Mouse (Mus musculus) hindbrain, embryonic 15.5 days (tissue): ENCODE results near the gene Atf6b. TPM values are rescaled to one million over a fixed set of nuclear protein-coding genes. Genes with fewer than 3 reads are reported as not detected.

Source experiments
- ATAC-seq: fragments of 200-750 bp; cut with Nextera tagmentation; 2 replicates; pipeline ENCODE4 v1.8.0; 2017; ENCODE audit warnings: low read depth, moderate number of reproducible peaks, moderate TSS enrichment; ENCODE audit not compliant: low FRiP score
- H3K27ac ChIP-seq: fragments of 300-500 bp; sonication (generic); replicated peaks from 2 replicates; pipeline ENCODE4 v1.5.1; 2015; ENCODE audit warnings: mild to moderate bottlenecking, inconsistent platforms
- H3K27me3 ChIP-seq: fragments of 300-500 bp; sonication (generic); 2 replicates; pipeline ENCODE4 v1.6.1; 2015; ENCODE audit warnings: control low read depth, inconsistent platforms
- H3K36me3 ChIP-seq: fragments of 300-500 bp; sonication (generic); 2 replicates; pipeline ENCODE4 v1.6.1; 2015; ENCODE audit warnings: control low read depth, inconsistent platforms
- H3K4me1 ChIP-seq: fragments of 300-500 bp; sonication (generic); replicated peaks from 2 replicates; pipeline ENCODE4 v1.6.1; 2015; ENCODE audit warnings: control low read depth, inconsistent platforms
- H3K4me2 ChIP-seq: fragments of 300-500 bp; sonication (generic); 2 replicates; pipeline ENCODE4 v1.6.1; 2015; ENCODE audit warnings: moderate library complexity, mild to moderate bottlenecking, inconsistent platforms
- H3K4me3 ChIP-seq: fragments of 300-500 bp; sonication (generic); 2 replicates; pipeline ENCODE4 v1.5.1; 2015; ENCODE audit warnings: mild to moderate bottlenecking, inconsistent platforms
- H3K9ac ChIP-seq: fragments of 300-500 bp; sonication (generic); 2 replicates; pipeline ENCODE4 v1.6.1; 2015; ENCODE audit warnings: inconsistent platforms
- H3K9me3 ChIP-seq: fragments of 300-500 bp; sonication (generic); 2 replicates; pipeline ENCODE4 v1.6.1; 2016; ENCODE audit warnings: control low read depth, inconsistent platforms
- WGBS: fragments of 180-500 bp; shearing (Covaris S2); methylation state at CpG from one replicate; pipeline ENCODE4 v1.1.7; 2015; 5-methylcytosine and 5-hydroxymethylcytosine counted together
- polyA plus RNA-seq: library from polyadenylated mRNA; unstranded; fragments of >200 nt; fragmentation: Nextera tagmentation; extraction: Ambion mirVana; gene quantifications from 2 replicates; pipeline ENCODE4 v1.2.1, GENCODE M21; 2015

Gene Atf6b
- 108 and 120 TPM in 2 replicates for polyA plus RNA-seq

DNA sequence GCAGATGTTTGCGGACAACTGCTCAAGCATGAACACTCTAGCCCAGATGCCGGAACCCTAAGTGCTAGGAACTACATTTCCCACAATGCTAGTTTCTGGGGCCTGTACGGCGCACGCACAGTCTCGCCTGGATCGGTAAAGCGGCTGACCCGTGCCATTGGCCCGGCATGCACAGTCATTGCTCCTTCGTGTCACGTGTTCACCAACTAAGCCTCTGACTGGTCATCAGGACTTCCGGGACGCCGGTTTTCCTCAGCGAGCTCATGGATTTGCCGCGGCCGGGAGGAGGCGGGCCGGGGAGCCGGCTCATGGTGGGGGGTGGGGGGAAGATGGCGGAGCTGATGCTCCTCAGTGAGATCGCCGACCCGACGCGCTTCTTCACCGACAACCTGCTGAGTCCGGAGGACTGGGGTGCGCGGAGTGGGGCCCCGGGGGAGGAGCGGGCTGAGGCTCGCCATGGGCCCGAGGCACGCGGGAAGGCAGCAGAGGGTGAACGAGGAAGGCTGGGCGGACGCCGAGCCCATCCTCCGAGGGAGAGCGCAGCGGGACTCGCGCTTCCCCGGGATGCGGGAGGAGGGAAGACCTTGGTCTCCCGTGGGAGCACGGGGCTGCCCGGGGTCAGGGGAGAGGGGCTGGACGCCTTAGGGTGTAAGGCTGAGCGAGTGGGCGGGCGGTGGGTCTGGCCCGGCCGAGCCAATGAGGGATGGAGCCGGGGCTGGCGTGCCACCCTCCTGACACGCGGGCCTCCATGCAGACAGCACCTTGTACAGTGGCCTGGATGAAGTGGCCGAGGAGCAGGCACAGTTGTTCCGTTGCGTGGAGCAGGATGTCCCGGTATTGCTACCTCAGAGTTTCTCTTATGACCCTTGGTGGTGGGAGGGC, at the start of gene Atf6b:
TSS of gene Atf6b (plus strand) at position 241 of the 882 bp plus-strand sequence.
- WGBS: 1% methylated on average over 66 of the region's 66 CpGs
- ATAC-seq: peak; percentile 96

DNA sequence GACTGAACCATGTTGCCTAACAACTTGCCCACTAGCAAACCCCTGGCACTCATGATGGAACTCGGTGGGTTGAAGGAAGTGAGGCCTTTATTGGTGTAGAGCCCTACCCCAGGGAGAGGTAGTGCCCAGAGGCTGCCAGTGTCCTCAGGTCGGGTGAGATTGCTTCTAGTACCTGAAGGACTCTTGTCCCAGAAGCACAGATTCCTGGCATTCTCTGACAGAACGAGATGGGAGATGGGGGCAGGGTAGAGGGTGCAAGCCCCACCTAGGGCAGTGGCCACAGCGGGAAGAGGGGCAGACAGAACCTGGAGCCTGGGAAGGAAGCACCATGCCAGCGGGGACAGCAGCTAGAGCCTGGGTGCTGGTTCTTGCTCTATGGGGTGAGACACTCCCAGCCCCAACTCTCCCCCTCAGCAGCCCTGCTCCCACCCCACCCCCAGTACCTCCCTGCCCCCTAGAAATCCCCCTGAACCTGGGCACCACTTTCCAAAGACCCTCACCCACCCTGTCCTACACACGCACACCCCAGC, 49.3 kb upstream of the Atf6b start, which contains the start of gene Ager:
TSS of gene Ager (plus strand) at position 297 of the 530 bp plus-strand sequence.
- 31% methylated on average over 6 of the region's 6 CpGs for WGBS
- ATAC-seq: no peak

More for the DNA sequence above, at the start of gene Atf6b:
- Histone ChIP-seq H3K27ac (peak within 1 kb of the TSS; percentile 90), H3K9ac (peak within 1 kb of the TSS; percentile 97), H3K27me3 (no peaks in the 10 kb centered on the region), H3K9me3 (no peaks in the 10 kb centered on the region), H3K36me3 (peaks cover 33% of the 10 kb centered on the region), H3K4me2 (peak within 1 kb of the TSS; percentile 93), H3K4me3 (peak within 1 kb of the TSS; percentile 100), H3K4me1 (peaks cover 31% of the 10 kb centered on the region)

DNA sequence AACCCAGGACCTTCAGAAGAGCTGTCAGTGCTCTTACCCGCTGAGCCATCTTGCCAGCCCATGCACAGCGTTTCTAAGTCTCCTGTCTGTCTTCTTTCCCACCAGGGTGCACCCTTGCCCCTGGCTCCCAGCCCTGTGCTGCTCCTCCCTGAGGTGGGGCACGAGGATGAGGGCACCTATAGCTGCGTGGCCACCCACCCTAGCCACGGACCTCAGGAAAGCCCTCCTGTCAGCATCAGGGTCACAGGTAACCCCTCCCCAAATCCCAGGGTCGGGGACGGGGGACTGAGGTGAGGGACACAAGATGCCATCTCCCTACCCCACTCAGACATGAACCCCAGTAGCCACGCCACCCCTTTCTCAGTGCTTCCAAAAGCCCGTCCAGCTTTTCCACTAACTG, 47.1 kb upstream of the Atf6b start:
- Histone ChIP-seq H3K36me3 (peaks cover 25% of the 10 kb centered on the region), H3K4me3 (no peak overlapping the region), H3K27ac (no peak overlapping the region), H3K4me1 (peaks cover 29% of the 10 kb centered on the region), H3K9ac (no peak overlapping the region), H3K9me3 (no peaks in the 10 kb centered on the region), H3K4me2 (no peak overlapping the region), H3K27me3 (no peaks in the 10 kb centered on the region)
- no peak for ATAC-seq
- 74% methylated on average over 9 of the region's 9 CpGs for WGBS

More for the DNA sequence above, 49.3 kb upstream of the Atf6b start, which contains the start of gene Ager:
- Histone ChIP-seq H3K4me1 (peaks cover 41% of the 10 kb centered on the region), H3K4me3 (no peak within 1 kb of the TSS), H3K4me2 (no peak within 1 kb of the TSS), H3K36me3 (peaks cover 31% of the 10 kb centered on the region), H3K27ac (no peak within 1 kb of the TSS), H3K9me3 (no peaks in the 10 kb centered on the region), H3K27me3 (no peaks in the 10 kb centered on the region), H3K9ac (no peak within 1 kb of the TSS)

DNA sequence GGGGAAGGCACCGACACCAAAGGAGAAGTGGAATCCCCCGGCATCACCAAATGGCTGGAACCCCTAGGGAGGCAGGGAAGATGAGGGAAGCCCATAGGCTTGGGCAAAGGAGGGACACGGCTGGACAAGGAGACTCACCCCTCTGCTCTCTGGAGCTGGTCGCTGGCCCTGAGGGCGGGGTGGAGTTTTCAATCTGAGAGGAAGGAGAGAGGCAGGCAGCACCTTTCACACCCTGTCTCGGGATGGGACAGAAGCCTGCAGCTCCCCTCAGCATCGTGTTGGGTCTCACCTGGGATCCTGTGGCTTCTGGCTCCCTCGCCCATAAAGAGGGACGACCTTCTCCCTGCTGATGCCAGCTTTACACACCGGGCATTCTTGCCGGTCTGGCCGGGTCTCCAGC, 45.1 kb upstream of the Atf6b start:
- WGBS: 89% methylated on average over 12 of the region's 12 CpGs
- H3K4me2 ChIP-seq: peak overlapping the region; percentile 85
- H3K4me1 ChIP-seq: peaks cover 30% of the 10 kb centered on the region
- no peak overlapping the region for H3K27ac ChIP-seq
- H3K27me3 ChIP-seq: no peaks in the 10 kb centered on the region
- ATAC-seq: no peak
- no peak overlapping the region for H3K9ac ChIP-seq
- no peaks in the 10 kb centered on the region for H3K9me3 ChIP-seq
- H3K36me3 ChIP-seq: peaks cover 14% of the 10 kb centered on the region
- H3K4me3 ChIP-seq: peak overlapping the region; percentile 58; the same call in 1 of the 2 replicates

DNA sequence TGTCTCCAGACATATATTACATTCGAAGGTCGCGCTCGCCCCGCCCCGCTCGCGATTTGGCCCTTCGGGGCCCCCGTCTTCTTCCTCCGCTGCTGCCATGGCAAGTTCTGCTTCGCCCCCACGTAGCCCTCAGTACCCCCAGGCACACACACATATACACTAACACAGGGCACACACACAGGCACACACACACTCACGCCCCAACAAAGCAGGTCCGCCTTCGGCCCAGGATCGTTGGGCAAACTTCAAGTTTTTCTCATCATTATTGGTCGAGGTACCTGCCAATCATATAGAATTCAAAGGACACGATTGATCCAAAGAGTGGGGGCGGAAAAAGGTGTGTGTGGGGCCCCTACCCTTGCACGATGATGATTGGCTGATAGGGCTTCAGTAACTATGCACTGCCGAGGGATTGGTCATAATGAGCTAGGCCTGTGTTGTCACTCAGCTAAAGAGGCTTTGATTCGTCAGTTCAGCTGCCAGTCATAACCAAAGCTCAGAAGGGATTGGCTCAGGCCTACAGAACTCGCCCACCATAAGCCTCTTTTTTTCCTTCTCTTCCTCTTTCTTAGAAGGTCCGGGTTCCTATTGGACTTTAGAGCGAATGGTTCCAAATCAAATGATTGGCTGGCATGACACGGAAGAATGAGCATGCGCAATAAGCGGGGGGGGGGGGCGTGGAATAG, 43.4 kb upstream of the Atf6b start, which contains the start of gene Rnf5:
TSS of gene Rnf5 (minus strand) at position 316 of the 686 bp plus-strand sequence.
- peak; percentile 94 for ATAC-seq
- H3K27me3 ChIP-seq: no peaks in the 10 kb centered on the region
- WGBS: under 1% methylated on average over 30 of the region's 30 CpGs
- peak within 1 kb of the TSS; percentile 87 for H3K9ac ChIP-seq
- peak within 1 kb of the TSS; percentile 67 for H3K4me3 ChIP-seq
- peak within 1 kb of the TSS; percentile 95 for H3K27ac ChIP-seq
- H3K36me3 ChIP-seq: peaks cover 14% of the 10 kb centered on the region
- peak within 1 kb of the TSS; percentile 92 for H3K4me2 ChIP-seq
- peaks cover 47% of the 10 kb centered on the region for H3K4me1 ChIP-seq
- H3K9me3 ChIP-seq: no peaks in the 10 kb centered on the region

DNA sequence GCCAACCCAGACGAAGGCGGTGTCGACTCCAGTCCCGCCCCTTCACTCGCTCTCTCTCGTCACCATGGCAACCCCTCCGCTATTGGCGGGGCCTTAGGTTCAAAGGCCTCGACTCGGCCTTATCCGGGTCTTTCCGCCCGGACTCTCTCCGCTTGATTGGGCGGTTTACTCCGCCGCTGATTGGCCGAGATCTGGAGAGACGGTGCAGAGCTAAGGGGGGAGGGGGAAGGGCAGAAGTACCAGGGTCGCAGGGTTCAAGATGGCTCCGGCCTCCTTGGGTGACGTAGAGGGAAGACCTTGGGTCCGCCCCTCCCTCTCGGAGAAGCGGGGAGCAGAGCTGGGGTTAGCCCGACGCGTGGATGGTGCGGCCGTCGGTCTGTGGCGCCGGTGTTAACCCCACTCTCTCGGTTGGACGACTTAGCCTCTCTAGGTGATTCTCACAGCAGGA, 42.9 kb upstream of the Atf6b start, which contains the start of gene Agpat1:
TSS of gene Agpat1 (plus strand) at position 202 of the 448 bp plus-strand sequence.
- WGBS: 0% methylated on average over 35 of the region's 35 CpGs
- Histone ChIP-seq H3K9me3 (no peaks in the 10 kb centered on the region), H3K4me2 (peak within 1 kb of the TSS; percentile 92), H3K4me3 (peak within 1 kb of the TSS; percentile 67), H3K27ac (peak within 1 kb of the TSS; percentile 95), H3K36me3 (peaks cover 14% of the 10 kb centered on the region), H3K27me3 (no peaks in the 10 kb centered on the region), H3K4me1 (peaks cover 53% of the 10 kb centered on the region), H3K9ac (peak within 1 kb of the TSS; percentile 87)
- ATAC-seq: peak; percentile 91

DNA sequence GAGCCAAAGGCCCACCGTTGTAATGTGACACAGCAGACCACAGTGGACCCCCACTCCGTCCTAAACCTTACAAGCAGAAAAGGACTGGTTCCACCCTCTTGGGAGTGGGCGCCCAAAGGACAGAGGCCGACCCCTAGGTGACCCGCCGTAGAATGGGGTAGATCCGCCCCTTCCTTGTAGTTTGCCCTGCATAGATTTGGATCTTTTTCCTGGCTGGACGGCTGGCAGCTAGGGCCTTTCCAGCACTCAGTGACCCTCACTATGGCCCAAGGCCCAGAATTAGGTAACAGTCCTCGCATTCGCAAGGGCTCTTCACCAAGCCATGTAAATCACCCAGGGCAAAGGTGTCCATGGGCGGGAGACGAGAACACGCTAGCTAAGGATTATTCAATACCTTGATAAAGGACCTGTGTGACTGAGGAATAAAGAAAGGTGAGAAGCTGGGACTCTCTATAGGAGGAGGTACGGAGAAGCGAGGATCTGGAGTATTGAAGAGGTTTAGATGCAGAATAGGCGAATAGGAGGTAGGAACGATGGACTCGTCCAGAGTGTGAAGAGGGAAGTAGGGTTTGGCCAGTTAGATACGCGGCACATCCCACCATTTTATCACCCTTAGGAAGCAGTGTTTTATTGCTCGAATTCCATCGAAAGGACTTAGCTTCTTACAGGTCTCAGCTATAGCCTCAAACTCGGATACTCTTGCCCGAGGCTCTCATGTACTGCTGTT, 42.3 kb upstream of the Atf6b start:
- peak overlapping the region; percentile 92 for H3K4me2 ChIP-seq
- WGBS: 16% methylated on average over 24 of the region's 24 CpGs
- H3K4me1 ChIP-seq: peaks cover 56% of the 10 kb centered on the region
- H3K9me3 ChIP-seq: no peaks in the 10 kb centered on the region
- H3K27me3 ChIP-seq: no peaks in the 10 kb centered on the region
- peak overlapping the region; percentile 67 for H3K4me3 ChIP-seq
- ATAC-seq: no peak
- H3K27ac ChIP-seq: peak overlapping the region; percentile 95
- peaks cover 14% of the 10 kb centered on the region for H3K36me3 ChIP-seq
- peak overlapping the region; percentile 87 for H3K9ac ChIP-seq

DNA sequence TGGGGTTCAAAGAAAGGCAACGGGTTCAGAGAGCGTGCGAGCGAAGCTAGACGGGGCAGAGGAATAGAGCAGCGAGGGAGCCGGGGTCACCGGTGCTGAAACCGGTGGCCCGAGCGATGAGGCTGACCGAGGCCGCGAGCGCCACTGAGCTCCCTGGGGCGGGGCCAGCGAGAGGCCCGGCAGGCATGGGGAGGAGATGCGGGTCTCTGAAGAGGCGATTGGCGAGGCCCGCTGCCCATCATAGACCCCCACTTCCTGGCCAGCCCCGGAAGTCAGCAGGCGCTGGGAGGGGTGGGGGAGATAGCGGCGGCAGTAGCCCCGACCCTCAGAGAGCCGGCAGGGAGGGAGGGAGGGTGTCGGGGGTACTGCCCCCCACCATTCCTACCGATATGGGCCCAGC, 41.3 kb upstream of the Atf6b start:
- peaks cover 8% of the 10 kb centered on the region for H3K36me3 ChIP-seq
- 0% methylated on average over 28 of the region's 30 CpGs for WGBS
- peak overlapping the region; percentile 87 for H3K9ac ChIP-seq
- peak; percentile 49 for ATAC-seq
- peak overlapping the region; percentile 67 for H3K4me3 ChIP-seq
- peaks cover 56% of the 10 kb centered on the region for H3K4me1 ChIP-seq
- H3K27ac ChIP-seq: peak overlapping the region; percentile 95
- H3K4me2 ChIP-seq: peak overlapping the region; percentile 92
- no peaks in the 10 kb centered on the region for H3K27me3 ChIP-seq
- H3K9me3 ChIP-seq: no peaks in the 10 kb centered on the region

DNA sequence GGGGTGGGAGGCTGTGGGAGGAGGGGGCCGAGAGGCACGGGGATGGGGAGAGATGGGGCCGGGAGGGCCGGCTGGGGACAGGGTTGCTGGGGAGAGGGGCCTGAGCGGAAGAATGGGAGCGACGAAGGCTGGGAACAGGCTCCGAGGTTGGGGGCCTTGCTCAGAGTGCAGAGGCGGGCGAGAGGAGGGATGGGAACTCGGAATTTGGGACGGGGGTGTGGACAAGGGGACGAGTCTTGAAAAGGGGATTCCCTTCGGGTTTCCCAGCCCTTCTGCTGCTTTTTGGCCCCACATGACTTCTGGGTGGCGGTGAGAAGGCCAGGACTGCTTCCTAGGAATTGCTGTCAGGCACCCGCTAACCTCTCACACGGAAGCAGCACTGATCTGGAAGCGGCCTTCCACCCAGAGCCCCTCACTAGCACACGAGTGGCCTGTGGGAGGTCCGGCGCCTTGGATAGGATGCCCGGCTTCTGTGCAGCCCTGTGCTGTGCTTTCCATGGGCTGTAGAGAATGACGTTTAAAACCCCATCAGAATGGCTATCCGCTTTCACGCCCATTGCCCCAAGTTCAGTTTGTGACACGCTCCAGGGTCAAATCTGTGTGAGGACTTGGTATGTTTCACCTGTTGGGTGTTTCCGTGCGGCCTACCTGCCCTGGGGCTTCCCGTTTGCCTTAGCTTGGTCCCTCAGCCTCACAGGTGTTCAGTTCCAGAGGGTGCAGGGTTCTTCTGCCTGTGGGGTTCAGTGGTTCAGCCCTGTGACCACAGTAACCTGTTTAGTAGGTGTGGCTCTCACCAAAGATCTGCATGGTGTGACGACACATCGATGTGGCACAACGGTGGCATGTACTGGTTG, 40.5 kb upstream of the Atf6b start:
- H3K4me1 ChIP-seq: peaks cover 56% of the 10 kb centered on the region
- H3K4me3 ChIP-seq: peak overlapping the region; percentile 67
- H3K36me3 ChIP-seq: peaks cover 12% of the 10 kb centered on the region; the same call in 1 of the 2 replicates
- WGBS: 17% methylated on average over 28 of the region's 32 CpGs
- no peaks in the 10 kb centered on the region for H3K27me3 ChIP-seq
- peak overlapping the region; percentile 92 for H3K4me2 ChIP-seq
- H3K27ac ChIP-seq: peak overlapping the region; percentile 95
- no peaks in the 10 kb centered on the region for H3K9me3 ChIP-seq
- peak overlapping the region; percentile 87 for H3K9ac ChIP-seq
- no peak for ATAC-seq

DNA sequence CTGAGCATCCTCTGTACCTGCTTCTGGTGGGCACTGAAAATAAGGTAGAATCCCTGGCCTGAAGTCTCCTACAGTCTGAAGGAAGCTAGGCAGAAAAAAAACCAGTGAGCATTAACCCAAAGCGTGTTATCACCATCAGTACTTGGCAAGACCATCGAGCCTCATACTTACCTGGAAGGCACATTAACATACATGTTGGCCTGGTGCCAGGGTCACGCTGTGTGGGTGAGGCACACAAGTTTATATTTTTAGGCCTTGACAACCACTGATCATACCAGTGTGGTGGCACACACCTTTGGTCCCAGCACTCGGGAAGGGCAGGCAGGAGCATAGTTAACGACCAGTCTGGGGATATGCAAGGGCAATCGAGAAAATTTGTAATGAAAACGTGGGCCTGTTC, 38.9 kb upstream of the Atf6b start:
- ATAC-seq: no peak
- Histone ChIP-seq H3K27me3 (no peaks in the 10 kb centered on the region), H3K4me2 (no peak overlapping the region), H3K9ac (no peak overlapping the region), H3K9me3 (no peaks in the 10 kb centered on the region), H3K4me1 (peaks cover 43% of the 10 kb centered on the region), H3K4me3 (no peak overlapping the region), H3K27ac (no peak overlapping the region), H3K36me3 (peaks cover 23% of the 10 kb centered on the region)
- WGBS: 82% methylated on average over 7 of the region's 7 CpGs
